Mouse (Mus musculus) embryo, embryonic 10 days (tissue): ENCODE measurements at regions not wholly inside any gene's neighbourhood (a gene's known extent, or its start where the extent isn't known, plus 50 kb on each side); places are given as distances from the start of the nearest gene placed in this dataset.
"Not testable (repeated sequence)": the region's sequence is repeated elsewhere in the genome, so short reads cannot be mapped to it uniquely, and the experiment has no call there.

Experiments used
- DNase-seq: peaks from one replicate; pipeline ENCODE4 v3.0.0-alpha.2; 2015; ENCODE audit warnings: low spot score

DNA sequence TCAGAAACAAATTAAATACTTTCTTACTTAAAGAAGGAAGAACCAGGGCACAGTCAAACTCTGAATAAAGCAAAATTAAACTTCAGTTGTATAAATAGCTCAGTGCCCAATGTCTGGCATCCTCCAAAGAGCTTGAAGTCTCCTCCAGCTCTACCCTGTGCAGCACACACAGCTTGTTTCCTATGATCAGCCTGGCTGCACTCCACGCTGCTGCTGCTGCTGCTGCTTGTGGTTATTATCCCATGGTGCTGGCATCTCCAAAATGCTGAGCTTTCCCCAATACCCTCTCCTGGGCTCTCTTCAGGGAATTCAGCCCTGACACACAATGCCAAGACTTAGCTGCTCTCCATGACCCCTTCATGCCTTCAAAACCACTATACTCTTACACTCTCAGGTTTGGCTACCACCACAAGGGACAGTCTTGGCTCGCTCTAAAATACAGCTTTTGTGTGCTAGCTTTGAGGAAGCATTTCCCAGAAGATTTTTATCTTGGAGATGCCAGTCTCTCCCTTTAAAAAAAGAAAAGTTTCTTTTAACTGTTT lies 121.0 kb downstream of the Rab10 start:
- DNase-seq = not testable (repeated sequence)

DNA sequence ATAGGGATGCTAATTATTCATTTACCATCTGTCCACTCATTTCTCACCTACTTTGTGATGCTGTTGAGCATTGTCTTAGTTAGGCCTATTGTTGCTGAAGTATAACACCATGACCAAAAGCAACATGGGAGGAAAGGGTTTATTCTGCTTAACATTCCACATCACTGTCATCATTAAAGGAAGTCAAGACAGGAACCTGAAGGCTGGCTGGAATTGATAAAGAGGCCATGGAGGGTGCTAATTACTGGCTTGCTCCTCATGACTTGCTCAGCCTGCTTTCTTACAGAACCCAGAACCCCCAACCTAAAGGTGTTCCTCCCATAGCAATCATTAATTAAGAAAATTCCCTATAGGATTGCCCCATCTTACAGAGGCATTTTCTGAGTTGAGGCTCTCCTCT lies 121.6 kb downstream of the Rab10 start:
- no peak for DNase-seq

DNA sequence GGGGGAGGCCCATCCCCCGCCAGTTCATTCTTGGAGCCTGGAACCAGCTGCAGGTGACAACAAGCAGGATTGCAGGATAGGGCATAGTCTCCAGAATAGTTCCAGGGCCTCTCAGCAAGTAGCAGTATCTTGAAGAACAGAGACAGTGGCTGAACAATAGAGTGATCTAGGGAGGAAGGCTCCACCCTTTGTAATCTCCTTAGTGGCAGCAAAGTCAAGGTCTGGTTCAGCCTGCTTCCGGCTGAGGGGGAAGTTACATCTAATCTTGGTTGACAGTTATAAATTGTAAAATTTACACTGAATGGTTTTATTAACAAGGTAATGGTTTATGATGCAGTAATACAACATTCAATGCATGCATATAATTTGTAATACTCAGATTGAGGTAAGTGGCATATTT lies 136.4 kb downstream of the Rab10 start:
- no peak for DNase-seq

DNA sequence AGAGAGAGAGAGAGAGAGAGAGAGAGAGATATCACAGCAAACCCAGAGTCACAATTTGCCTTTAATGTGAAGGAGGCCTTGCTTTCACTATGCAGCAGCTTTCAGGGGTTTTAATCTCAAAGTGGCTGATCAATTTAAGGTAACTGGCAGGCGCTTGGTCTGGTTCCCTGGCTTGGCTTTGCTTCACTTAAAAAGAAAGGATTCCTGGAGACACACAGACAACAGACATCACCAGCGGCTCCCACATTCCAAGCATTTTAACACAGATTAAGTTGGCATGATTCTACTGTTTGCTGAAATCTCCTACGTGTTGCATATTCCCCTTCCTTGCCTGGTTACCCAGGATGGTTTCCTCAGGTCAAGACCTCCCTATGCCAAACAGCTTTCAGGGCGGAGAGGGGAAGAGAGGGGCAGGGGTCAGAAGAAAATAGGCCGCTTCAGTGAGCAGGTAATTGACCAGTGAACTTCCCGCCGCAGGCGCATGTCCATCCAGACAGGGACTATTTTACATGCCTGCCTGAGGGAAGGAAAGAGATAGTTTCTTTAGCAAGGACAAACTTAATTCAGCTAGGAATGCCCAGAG lies 140.0 kb downstream of the Rab10 start:
- DNase-seq = peak; percentile 19

DNA sequence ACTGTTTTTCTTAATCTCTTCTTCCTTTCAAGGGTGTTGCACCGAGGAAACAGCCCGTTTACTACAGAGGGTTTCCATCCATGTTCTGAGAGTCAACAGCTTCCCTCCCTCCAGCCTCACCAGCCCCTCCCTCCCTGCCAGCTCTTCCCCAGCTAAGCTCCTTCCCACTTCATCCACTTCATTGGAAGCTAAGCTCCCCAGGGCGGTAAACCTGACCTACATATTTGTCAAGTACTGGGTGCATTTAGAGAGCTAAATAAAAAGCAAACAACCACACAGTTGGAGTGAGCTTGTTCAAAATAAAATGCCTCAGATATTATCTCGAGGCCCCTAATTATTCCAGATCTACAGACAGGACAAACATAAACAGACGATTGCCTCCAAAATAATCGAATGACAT lies 148.1 kb downstream of the Rab10 start:
- DNase-seq = not testable (repeated sequence)

DNA sequence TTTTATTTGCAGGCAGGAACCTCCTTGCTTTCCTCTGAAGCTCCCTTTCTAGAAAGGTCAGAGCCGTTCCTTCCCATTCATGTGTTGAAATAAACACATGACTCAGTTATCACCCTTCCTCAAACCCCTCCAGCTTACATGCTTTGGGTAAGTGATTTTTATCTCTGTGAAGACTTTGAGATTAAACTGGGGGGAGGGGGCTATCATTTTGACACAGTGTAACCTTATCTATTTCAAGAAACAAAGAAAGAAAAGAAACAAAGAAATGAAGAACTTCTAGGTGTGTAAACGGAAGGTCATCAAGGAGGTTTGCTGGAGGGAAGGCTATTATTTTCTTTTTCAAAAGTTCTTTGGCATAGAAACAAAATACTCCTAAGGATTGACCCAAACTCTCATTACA lies 151.0 kb downstream of the Rab10 start:
- not testable (repeated sequence) for DNase-seq

DNA sequence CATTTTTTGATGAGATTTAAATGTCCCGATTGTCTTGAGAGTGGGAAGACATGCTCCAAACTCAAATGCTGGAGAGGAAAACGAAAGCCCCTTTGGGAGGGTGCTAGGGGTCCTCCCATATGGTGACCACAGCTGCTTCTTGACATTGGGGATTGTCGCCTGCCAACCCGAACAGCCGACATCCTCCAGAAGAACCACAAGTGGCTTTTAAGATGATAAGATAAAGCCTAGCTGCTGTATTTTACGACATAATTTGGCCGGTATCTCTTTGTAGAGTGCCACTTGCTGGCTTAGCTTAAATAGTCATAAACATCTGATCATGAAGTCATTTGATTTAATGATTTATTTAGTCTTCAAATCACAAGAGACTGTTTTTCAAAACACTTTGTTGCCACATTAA lies 156.1 kb downstream of the Rab10 start:
- not testable (repeated sequence) for DNase-seq

DNA sequence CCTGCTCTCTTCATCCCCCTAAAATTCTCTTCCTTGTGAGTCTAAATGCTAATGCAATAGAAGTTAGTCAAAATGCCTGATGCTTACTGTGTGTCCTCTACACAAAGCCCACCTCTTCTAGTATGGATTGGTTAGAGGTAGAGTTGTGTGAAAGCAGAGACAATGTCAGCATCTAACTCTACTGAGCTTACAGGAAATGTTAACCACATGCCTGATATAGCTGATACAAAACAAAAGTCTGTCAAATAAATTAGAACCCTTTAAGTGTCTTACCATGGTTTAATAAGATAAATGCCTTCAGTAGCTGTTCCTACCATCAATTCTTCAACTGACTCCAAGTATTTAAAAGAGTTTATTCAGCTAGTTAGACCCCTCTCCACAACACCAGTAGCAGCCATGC lies 177.2 kb downstream of the Rab10 start:
- not testable (repeated sequence) for DNase-seq

DNA sequence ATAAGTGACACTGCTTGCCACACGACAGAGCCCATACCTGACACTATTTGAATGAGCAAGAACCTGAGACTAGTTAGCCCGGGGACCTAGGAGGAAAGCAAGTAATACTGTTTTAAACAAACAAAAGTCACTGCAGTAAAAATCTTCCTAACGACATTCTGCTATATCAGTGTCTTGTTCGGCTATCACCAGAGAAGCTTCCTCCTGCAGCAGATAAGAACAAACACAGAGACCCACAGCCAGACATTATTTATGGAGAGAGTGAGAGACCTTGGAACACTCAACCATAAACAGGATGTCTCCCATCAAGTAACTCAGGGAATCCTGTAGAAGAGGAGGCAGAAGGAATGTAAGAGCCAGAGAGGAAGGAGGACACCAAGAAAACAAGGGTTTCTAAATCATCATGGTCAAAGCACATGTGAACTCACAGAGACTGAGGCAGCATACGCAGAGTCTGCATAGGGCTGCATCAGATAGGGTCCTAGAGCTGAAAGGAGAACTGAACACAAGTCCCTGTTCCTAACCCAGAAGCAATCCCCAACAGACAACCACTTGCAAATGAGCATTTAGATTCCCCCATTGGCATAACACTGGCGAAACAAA lies 178.5 kb downstream of the Rab10 start:
- not testable (repeated sequence) for DNase-seq

DNA sequence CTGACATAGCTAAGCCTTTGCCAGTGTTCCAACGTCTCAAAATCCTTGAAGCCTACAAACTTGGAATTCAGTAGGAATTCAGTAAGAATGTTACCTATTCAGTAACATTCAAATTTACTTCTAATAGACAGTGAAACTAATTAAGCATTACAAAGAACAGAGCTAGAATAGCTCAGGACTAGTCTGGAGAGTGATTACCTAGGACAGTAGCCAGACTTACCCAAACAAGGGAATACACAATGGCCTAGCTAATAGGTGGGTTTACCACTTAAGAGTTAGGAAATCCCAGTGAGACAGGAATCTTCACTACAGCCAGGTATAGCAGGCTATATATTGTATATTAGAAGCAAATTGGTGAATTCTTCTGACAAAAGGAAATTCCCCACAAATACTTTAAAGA lies 182.4 kb downstream of the Rab10 start:
- not testable (repeated sequence) for DNase-seq

DNA sequence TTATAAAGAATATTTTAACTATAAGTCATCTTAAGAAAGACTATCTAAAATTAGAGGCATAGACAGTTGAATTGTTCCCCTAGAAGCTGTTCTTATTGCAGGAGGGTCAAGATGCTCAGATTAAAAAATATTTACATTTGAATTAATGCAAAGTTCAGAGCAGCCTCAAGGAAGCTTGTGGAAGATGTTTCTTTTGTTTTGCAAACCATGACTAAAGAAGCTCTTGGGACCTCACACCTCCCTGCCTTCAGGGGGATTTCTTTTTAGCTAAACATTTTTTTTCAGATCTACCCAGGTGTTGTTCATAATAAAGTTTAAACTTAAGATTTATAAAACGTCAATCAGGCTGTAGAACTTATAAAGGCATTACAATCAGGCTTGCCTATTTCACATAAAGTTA lies 185.7 kb downstream of the Rab10 start:
- DNase-seq = no peak

DNA sequence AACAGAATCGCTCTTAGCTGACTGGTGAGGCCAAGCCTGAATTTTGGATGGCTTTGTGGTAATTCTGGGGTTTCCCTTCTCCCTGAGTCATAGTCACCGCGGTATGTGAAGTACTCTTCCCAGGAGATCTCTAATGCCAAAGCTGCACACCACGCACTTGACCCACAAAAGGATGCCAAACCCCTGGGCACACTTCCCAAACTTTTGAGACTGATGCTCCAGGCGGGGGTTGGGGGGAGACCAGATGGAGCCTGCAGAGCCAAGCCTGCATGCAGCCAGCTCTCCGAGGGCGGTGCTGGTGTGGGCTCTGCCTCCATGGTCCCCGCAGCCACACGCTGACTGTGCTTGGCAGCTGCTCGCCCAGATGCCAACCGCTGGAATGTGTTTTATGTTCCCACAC lies 199.2 kb downstream of the Rab10 start:
- DNase-seq = not testable (repeated sequence)

DNA sequence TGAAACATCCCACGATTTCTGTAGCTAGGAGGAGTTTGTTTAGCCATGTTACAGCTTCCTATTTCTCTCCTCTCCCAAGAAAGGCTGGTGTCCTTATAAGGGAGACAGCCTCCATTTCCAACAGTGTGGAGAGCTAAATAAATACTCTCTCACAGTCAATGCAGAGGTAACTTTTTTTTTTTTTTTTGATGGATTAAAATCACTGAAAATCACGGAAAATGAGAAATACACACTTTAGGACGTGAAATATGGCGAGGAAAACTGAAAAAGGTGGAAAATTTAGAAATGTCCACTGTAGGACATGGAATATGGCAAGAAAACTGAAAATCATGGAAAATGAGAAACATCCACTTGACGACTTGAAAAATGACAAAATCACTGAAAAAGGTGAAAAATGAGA lies 200.1 kb downstream of the Rab10 start:
- DNase-seq = not testable (repeated sequence)

DNA sequence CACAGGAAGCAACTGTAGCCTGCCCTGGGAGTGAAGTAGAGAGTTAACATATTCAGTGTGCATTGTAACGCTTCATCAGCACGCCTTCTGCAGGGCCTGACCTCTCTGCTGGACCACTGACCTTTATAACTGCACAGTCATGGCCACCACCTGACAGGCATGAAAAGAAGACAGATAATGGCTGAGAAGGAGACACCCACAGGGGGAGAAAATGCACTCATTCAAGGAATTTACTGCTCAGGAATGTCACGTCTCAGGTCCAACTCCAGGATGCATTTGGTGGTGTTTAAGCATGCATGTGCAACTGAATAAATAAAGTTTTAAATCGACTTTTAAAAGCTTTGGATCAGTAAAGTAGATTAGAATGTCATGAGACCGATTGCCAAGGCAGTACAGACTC lies 207.8 kb downstream of the Rab10 start:
- not testable (repeated sequence) for DNase-seq

DNA sequence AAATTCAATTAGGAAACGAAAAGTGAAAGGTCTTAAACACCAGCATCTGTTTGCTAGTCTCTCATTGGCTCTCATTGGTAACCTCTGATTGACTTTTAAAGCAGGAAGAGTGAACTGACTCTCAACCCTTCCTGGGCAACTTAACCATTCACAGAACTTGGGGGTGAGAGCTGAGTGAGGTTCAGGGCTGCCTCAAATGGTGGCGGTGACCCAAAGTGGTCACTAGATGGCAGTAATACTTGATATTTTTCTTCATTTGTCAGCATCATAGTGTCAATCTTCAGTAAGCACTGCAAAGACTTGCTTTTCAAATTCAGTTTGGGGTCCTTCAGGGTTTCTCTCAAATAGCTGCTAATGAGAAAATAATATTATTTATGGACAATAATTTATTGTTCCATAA lies 211.6 kb downstream of the Rab10 start:
- DNase-seq = not testable (repeated sequence)

DNA sequence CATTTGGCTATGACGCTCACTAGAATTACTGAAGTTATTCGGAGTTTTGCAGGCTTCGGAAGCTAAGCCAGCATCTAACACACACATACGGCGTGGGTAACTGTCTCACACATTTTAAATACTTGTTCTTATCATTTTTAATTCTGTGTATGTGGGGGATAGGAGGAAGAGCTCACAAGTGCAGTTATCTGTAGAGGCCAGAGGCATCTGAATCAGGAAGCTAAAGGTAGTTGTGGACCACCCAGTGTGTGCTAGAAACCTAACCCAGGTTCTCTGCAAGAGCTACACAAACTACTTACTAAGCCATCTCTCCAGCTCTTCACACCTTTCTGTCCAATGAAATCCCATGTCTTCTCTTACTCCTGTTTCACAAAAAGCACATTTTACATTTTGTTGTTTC lies 215.3 kb downstream of the Rab10 start:
- no peak for DNase-seq

DNA sequence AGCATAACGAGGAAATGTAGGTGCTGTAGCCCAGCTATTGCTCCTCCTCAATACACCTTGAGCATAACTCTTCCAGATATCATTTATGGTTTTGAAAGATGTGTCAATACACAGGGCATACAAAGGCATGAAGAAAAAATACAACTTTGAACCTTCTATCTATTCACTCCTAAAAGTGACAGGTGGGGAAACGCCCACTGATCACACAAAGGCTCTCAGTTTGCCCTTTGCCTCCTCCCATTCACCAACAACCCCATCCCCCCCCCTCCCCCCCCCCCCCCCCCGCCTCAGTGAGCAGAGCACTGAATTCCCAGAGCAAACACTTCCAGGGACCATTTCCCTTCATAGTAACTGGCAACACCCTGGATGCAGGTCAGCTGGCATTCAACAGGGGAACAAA lies 216.8 kb downstream of the Rab10 start:
- DNase-seq = not testable (repeated sequence)

DNA sequence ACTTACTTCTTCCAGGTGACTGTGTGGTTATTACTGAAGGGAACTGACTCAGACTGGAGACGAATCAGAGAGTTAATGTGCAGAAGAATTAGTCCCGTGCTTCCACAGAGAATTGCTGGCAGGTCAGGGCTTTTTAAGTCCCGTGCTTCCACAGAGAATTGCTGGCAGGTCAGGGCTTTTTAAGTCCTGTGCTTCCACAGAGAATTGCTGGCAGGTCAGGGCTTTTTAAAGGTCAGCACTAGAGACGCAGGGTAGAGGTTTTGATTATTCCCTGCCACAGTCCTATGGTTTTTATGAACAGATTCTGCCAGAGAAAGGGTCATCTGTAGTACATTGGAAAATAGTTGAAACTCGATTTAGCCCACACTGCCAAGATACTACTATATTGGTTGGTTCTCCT lies 260.2 kb downstream of the Rab10 start:
- not testable (repeated sequence) for DNase-seq

DNA sequence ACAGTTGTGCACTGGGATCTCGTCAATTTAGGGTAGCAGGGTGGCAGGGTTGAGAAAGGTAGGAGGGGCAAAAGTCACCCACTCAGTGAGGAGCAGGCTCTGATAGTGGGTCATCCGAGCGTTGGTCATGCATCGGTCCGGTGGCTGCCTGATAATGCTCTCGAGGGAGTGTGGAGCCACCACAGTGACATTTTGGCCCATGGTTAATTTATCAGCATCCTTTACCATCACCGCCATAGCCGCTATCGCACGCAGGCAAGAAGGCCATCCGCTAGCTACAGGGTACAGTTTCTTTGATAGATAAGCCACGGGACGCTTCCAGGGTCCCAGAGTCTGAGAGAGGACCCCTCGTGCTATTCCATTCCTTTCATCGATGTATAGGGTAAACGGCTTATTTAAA lies 291.3 kb downstream of the Rab10 start:
- DNase-seq = not testable (repeated sequence)

DNA sequence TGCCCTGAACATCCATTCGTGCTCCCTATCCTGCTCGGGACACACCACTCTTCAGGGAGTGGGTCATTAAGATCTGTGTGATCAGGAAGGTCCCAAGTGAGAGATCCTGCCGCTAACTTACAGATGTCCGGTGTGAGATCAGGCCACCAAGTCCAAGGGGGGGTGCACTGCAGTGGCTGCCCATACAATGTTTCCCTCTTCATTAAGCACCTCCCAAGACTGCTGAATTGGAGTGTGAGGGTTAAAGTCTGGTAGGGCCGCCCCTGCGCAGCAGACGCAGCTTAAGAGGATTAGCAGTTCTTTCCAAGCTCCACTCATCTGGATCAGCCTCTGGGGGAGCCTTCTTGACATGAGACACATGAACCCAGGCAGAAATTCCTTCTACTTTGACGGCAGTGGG lies 293.0 kb downstream of the Rab10 start:
- not testable (repeated sequence) for DNase-seq
